Mouse (Mus musculus) MN1 (cell line): ENCODE results near the gene Rftn1.

ENCODE experiments used
- DNase-seq: peaks from one replicate; pipeline ENCODE4 v3.0.0-alpha.2; 2016; ENCODE audit warnings: low spot score

The Rftn1 gene

DNA sequence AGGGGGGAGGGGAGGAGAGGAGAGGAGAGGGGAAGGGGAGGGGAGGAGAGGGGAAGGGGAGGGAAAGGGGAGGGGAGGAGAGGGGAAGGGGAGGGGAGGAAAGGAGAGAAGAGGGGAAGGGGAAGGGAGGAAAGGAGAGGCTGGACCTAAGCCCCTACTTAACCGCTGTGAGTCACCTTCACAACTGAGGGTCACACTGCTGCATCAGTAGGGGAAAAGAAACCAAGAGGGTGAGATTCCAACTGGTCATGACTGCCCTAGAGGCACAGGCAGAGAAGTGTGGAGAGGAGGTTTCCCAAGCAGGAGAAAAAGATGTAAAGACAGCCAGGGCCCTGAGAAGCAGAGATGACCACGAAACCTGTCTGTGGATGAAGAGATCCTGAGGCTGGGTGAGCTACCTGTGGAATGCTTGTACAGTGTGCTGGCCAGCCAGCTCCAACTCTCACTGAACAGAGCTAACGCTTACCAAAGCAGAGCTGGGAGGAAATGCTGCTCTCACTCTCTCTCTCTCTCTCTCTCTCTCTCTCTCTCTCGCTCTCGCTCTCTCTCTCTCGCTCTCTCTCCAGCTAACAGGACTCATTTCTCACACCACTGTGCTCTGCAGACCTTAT, 19.4 kb downstream of the Rftn1 start:
- DNase-seq: no peak

DNA sequence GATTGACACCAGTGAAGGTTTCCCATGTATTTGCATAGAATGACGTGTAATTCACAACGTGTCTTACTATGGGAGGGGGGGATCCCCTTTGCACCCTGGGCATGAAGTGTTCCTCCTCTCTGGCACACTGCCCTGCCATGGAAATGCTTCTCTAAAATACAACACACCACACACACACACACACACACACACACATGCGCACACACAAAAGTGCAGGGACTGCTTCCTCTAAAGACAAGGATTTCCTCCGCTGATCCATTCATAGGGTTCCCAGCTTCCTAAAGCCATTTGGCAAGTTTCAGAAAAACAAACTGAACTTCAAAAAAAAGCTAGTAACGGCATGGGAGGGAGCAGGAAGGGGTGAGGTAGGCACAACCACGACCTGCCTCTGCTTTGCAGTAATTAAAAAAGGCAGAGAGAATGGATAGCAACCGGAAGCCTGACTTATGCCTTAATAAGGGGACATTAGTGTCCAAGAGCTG, 20.5 kb downstream of the Rftn1 start:
- no peak for DNase-seq

DNA sequence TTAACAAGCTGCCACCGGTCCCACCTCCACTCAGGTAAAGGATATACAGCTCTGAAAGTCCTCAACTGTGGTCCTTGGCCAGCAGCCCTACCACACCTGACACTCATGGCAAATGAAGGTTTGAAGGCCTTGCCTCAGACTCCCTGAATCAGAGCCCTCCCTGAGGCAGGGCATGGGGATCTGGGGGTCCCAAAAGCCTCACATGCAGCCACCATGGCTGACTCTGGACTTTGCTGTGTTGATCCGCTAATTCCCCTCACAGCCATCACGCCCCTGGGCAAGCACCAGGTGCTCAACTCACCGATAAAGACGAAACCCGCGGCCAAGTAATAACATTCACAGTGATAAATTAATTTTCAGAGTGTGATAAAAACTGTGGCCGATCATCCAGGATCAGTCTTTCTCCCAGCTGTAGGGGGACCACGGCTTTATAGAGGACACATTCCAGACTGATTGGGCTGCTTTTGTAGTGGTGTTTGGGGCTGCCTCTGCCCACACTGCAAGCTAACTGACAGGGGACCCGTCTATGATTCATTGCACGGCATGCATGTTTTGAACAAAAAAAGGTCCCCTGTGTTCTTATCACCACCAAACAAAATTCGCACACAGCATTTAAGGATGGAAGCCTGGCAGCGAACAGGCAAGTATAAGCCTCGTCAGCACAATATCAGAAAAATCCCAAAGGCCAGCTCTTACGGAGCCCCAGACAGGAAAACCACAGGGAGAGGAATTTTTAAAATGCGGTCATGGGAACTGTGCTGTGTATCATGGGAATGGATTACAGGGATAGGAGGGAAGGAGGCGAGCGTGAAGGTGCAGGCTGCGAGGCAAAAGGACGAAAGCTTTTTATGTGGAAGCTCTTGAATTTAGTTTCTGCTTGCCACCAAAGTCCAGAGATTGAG, 29.3 kb downstream of the Rftn1 start:
- DNase-seq: no peak

DNA sequence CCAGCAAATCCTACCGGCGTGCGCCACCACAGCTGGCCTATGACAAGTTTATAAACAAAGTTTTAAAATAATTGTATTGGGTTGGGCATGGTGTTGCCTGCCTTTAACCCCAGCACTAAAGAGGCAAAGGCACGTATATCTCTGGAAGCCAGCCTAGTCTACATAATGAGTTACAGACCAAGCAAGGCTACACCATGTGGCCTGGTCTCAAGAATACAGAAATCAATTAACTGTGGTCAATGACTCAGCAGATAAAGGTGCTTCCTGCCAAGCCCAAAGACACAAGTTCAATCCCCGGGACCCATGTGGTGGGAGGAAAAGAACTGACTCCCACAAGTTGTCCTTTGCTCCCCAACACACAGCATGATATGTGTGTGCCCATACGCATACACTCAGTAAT, 30.1 kb downstream of the Rftn1 start:
- DNase-seq: no peak

DNA sequence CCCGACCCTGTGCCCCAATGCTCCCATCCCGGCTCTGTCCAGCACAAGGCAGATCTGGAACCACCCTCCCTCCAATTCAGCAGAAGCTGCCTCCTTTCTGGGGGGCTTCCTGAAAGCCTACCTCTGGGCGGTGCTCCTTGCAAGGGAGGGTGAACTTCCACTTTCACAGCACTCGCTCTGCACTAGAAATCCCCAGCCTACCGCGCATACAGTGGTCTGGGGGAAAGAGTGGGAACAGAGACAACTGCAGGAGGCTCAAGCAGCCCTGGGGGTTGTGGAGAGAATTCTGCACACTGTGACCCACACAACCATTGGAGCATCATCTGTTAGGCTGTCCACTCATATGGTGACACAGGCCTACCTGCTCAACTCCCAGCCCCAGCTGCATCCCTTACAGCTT, 30.7 kb downstream of the Rftn1 start:
- no peak for DNase-seq

DNA sequence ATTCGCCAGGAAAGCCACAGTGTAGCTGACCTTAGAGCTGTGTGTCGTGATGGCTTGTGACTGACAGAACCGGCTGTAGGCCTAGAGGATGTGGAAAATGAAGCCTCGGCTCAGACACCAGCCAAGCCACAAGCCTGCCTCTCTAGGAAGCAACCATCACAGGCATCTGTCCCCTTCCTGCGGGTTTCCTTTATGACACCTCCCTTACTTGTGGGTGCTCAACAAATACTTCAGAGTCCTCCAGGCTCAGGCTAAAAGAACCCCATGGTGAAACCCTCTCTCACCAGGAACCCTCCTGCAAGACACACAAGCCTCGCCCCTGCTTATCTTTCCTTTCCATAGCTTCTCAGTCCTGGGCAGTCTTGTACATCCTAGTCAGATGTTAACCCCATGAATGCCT, 31.9 kb downstream of the Rftn1 start:
- DNase-seq: no peak

DNA sequence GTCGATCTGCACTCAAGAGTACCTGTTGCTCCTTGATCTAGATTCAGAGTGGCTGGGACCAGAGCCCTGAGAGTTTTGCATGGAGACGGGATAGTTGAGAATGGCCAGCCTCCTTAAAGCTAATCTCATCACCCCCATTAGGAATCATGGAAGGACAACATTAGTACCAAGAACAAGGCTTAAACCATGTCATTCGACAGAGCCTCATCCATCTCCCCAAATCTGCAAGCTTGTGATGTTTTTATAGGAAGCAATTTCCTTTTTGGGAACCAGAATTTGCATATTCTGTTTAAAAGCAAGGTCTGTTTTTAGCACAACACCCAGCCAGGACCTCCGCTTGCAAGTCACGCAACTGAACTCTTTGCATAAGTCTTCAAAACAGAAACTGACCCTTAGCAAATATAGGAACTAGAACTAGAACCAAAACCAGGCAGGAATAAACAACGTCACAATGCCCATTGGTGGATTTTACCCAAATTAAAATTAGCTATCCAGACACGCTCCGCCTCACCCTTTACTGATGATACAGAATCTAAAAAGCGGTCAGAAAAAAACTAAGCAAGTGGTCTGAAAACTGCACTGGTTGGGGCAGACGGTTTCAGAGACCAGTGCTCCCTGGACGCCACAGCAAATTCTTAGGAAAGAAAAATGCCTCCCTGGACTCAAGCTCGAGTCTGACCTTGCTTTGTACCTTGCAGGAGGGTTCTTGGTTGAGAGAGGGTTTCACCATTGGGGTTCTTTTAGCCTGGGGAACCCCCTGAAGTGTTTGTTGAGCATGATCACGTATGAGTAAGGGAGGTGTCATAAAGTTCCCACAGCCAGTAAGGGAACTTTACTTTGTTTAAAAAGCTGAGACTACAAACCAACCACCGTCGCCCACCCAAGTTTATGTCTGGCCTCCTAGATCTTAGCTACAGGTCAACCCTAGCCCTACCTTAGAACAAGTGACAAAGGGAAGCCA, 33.0 kb downstream of the Rftn1 start:
- no peak for DNase-seq

DNA sequence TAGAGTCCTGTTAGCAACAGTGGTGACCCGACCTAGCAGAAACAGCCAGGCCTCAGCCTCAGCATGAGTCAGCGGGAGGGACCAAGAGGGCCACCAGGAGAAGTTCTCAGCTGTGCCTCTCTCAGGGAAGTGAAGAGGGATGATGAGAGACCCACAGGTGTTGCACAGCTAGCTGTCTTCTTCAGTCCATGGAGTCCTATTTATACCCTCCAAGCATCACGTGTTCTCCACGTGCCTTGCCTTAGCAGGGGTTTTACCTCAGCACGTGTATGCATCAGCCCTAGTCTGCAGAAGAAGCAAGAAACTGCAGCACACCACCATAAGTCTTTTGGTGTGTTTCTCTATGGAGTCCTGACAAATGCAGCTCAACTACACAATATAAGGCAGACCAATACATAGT, 38.4 kb downstream of the Rftn1 start:
- no peak for DNase-seq

DNA sequence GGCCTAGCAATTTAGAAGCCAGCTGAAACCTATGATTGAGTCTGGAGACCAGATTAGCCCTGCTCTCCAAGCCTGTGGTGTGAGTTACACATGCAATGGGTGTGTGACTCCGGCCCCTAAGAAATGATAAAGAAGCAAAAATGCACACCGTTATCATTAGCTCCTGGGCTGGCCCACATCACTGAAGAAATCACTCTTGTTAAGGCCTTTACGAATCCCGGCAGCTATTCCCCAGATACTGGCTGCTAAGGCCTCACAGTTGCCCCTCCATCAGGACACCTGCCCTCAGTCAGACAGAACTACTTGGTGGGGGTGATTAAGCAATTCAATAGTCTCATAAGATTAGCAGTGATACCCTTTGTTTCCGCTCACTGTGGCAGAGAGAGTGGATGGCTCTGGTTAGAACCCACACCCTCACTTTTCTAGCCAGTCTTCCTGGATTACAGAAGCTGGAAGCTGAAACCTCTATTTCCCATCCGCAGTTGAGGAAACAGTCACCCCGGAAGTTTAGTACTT, 39.2 kb downstream of the Rftn1 start:
- DNase-seq: no peak

DNA sequence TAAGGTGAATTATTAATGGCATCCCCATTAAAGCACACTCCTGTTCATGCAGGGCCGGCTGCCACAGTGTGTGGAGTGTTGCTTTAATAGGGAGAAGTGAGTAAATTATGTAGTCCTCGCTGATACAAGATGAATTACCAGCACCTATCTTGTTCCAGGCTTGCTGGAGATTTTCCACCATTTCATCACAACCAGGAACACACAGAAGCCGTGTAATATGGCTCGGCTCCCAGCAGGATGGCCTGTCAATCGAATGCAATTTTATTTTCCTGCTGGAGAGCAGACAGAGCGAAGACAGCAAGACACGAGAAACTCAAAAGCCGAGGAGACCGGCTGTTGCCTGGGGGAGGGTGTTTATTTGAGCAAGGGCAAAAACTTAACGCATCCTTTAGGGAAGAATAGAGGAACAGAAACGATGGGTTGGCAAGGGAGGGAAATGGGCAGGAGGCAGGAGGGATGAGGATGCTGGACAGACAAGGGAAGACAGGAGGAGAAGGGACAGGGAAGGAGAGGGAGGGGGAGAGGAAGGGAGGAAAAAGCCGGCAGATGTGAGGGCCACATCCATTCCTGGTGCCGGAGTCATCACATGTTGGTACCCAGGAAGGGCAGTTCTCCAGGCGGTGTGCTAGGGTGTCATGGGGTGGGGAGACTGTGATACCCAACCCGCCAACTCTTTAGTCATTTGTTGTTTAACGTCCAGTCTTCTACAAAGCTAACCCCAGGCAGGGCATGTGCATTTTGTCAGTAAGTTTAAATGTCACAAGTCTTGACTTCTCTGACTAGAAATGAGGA, 39.9 kb downstream of the Rftn1 start:
- no peak for DNase-seq

DNA sequence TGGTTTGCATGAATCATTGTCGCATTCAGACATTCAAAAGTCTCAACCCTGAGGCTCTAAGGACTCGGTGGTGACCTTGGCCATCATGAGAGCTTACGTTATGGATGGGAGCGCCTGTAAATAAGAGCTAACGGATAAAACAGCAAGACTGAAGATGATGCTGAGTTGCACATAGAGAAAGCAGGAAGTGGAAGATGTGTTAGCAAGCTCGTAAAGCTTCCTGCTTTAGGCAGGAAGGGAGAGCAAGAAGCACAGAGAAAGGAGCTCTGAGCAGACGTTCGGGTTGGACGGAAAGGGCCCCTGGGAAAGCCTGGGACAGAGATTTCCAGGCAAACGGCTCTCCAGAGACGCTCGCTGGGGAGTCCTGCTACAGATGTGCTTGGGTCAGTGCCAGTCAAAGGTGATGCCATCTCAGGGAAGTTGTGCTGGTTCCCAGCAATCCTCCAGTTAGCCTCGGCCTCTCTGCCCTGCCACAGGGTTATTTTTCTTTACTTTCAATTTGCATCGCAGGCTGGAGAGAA, 40.7 kb downstream of the Rftn1 start:
- DNase-seq: no peak

DNA sequence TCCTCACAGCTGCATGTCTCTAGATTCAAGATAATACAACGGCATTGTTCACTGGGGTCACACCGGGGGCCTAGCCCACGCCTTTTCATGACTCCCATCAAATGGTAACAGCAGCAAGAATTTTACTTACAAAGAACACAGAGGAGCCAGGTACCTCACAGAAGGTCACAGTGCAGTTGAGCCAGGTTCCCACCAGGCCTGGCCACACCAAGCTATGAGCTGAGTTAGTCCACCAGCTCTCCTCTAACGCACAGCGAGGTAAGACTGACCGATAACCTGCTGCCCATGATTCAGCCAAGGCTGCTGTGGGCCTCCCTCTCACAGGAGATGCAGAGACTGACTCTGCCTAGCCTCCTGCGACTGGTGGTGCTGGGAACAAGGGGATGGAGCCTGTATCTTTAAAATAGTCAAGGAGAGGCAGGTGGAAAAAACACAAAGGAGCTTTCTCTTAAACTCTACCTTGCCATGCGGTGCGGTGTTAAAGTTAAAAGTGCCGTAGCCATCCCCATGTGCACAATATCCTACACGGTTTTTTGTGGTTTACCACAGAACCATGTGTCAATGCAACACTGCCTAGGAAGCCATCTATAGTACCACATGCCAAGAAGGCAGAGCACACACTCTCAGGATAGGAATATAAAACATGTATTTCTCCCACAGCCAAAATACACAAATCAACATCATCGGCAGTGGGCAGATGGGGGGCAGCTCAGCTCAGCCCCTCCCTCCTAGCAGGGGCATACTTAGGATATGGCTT, 42.5 kb downstream of the Rftn1 start:
- DNase-seq: no peak

DNA sequence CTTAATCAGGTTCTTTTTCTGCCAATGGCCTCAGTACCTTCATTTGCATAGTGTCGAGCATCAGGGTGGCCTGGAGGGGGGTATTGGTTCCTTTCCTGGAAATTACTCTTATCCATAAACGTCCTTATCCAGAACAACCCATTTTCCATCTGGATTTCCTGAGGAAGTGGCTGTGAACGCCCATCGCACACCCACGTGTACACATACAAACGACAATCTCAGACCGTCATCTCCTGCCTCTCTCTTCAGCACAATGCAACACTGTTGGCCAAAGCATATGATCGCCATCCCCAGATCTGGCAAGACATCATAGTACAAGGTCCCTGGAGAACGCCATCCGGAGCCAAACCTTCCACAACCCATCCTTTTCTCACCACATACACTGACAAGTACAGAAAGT, 47.1 kb downstream of the Rftn1 start:
- DNase-seq: no peak

DNA sequence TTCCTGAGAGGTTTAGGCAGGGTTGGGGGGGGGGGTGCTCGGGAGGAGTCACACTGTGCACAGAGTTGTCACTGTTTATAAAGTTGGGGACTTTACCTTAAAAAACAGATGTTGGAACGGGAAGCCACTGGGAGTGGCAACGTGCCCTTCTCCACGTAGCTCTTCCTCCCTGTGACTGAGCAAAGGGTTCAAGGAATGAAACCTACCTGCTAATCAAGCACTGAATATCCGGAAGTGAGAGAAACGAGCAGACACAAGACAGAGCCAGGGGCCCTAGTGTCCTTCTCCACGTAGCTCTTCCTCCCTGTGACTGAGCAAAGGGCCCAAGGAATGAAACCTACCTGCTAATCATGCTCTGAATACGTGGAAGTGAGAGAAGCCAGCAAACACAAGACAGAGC, 47.9 kb downstream of the Rftn1 start:
- DNase-seq: no peak

DNA sequence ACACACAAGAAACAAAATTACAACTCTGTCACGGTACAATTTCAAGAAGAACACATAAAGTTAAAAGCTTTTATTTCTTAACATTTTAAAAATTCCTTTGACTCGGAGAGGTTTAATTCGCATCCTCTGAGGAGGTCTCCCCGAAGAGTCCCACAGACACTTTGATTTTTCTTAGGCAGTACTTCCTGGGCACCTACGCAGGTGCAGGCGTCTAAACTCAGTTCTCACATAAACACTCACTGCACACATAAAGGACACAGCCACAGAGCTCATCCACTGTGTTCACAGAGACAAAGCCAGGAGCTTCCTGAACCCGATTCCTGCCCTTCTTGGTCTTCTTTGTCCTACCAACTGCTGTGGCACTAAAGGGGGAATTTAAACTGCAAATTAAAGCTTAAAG, 48.3 kb downstream of the Rftn1 start:
- DNase-seq: no peak

DNA sequence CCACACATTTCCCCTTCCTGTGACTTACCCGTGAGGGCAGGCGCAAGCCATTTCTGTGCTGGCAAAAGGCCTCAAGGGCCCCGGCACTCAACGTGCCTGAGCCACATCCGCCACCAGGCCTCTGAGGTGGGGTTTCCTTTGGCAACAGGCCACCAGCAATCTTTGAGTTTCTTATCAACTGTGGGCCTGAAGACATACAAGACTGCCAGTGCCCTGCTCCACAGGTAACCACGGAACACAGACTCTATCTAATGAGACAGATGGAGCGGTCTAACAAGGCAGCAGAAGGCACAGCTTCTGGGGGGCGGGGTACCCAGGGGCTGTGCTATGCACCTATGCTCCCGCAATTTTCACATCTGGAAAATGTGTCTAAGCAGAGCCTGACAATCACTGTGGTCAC, 54.4 kb downstream of the Rftn1 start:
- DNase-seq: no peak

DNA sequence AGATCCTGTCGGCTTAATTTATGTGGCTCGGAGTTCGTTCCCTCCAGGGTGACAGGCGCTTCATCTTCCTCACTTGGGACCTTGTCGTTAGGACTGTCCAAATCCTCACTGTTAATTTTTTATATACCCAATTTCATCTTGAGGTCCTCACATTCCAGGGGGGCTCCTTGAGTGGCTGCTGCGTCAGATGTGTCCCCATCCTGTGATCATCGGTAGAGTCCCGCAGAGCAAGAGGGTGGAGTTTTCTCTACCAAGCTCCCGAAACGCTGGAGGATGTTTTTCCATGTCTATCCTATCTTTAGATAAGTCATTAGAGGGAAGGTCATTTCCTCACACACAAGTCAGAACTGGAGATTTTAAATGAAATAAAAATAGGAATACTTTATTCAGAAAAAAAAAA, 55.0 kb downstream of the Rftn1 start:
- no peak for DNase-seq

DNA sequence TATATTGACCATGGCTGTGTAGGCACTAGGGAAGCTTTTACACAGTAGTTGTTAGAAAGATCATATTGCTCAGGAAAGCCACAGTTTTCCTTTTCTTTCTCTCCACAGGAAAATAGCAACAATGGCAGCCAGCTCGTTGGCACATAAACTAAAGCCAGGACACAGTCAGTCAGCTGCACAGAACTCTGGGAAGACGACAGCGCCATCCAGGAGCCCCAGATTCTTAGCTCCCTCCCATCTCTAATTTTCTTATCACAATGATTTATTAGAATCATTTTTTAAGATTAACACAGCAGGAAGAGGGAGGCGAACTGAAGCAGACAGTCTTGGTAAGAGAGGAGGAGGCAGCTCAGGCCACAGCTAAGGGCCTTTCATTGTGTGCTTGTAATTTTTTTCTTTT, 58.8 kb downstream of the Rftn1 start:
- DNase-seq: no peak

DNA sequence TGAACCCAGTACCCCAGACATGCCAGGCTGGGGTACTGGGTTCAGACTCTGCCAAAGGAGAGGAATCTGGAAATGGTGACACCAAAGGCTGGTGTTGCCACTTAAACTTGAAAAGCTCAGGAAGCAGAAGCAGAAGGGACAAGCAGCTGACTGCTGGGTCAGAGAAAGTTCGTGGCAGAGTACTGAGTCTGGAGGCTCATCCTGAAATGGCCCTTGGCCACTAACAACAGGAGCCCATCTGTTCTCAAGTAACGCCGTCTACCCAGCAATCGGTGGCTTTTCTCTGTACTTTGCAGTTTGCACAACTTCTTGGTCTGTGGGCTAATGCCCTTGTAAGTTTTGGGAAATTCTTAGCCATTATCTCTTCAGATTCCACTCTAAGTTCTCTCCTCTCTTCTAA, 60.1 kb downstream of the Rftn1 start:
- DNase-seq: no peak

DNA sequence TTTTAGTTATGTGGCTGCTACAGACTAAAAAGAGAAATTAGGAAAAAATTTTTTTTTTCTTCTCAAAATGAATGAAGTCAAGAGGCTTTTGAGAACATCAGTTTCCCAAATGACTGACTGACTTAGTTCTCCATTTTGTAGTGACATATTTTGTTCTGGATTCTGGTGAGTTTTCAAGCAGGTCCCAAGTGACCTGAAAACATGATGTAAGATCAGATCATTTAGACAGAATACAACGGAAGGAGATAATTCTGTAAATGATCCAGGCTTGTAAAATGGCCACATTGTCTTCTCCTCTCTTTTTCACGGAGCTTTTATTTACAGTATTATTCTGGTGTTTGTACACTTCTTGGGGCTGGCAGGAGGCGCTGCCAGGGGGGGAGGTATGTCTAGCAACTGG, 62.1 kb downstream of the Rftn1 start:
- DNase-seq: no peak
